Mouse (Mus musculus) embryonic facial prominence, embryonic 13.5 days (tissue): ENCODE data around the gene Fmn2. TPM values are rescaled to one million over a fixed set of nuclear protein-coding genes. Genes with fewer than 3 reads are reported as not detected.

ENCODE experiments used
- ATAC-seq: fragments of 200-750 bp; cut with Nextera tagmentation; 2 replicates; pipeline ENCODE4 v1.8.0; 2017; ENCODE audit warnings: low read depth; ENCODE audit not compliant: insufficient number of reproducible peaks, insufficient read depth, low FRiP score, low TSS enrichment
- H3K27ac ChIP-seq: fragments of 300-500 bp; sonication (generic); 2 replicates; pipeline ENCODE4 v1.5.1; 2015; ENCODE audit warnings: moderate library complexity, mild to moderate bottlenecking, inconsistent platforms
- H3K27me3 ChIP-seq: fragments of 300-500 bp; sonication (generic); 2 replicates; pipeline ENCODE4 v1.6.1; 2015; ENCODE audit warnings: mild to moderate bottlenecking, inconsistent platforms
- H3K36me3 ChIP-seq: fragments of 300-500 bp; sonication (generic); 2 replicates; pipeline ENCODE4 v1.6.1; 2015; ENCODE audit warnings: mild to moderate bottlenecking, inconsistent platforms
- H3K4me1 ChIP-seq: fragments of 300-500 bp; sonication (generic); 2 replicates; pipeline ENCODE4 v1.6.1; 2015; ENCODE audit warnings: inconsistent platforms
- H3K4me2 ChIP-seq: fragments of 300-500 bp; sonication (generic); 2 replicates; pipeline ENCODE4 v1.6.1; 2015; ENCODE audit warnings: moderate library complexity, mild to moderate bottlenecking, inconsistent platforms
- H3K4me3 ChIP-seq: fragments of 300-500 bp; sonication (generic); 2 replicates; pipeline ENCODE4 v1.5.1; 2015; ENCODE audit warnings: mild to moderate bottlenecking, inconsistent platforms
- H3K9ac ChIP-seq: fragments of 300-500 bp; sonication (generic); 2 replicates; pipeline ENCODE4 v1.6.1; 2015; ENCODE audit warnings: mild to moderate bottlenecking, inconsistent platforms
- H3K9me3 ChIP-seq: fragments of 300-500 bp; sonication (generic); 2 replicates; pipeline ENCODE4 v1.6.1; 2016; ENCODE audit warnings: inconsistent platforms
- WGBS: fragments of 180-500 bp; shearing (Covaris S2); methylation state at CpG from one replicate; pipeline ENCODE4 v1.1.7; 2015; ENCODE audit warnings: mixed read lengths; 5-methylcytosine and 5-hydroxymethylcytosine counted together
- polyA plus RNA-seq: library from polyadenylated mRNA; unstranded; fragments of >200 nt; fragmentation: Nextera tagmentation; extraction: Ambion mirVana; gene quantifications from 2 replicates; pipeline ENCODE4 v1.2.1, GENCODE M21; 2015

The Fmn2 gene
- polyA plus RNA-seq: 2.8 and 3.2 TPM in 2 replicates

DNA sequence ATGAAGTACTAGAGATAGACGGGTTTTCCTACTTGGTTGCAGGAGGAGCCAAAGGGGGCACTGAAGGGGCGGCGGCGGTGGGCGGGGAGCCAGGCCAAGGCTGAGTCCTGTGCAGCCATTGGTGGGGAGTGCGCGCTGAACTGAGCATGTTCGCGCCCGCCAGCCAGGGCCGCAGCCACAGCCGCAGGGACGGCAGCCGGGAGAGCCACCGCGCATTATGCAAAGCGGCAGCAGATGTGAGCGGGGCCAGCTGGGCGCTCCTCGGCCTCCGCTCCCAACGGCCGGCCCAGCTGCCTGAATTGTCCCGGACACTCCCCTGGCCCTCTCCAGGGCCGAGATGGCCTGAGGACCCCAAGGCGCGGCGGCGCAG, at the start of gene Fmn2:
Fmn2 (plus strand) TSS at position 165 of the 370 bp plus-strand sequence.
- no peaks in the 10 kb centered on the region for H3K36me3 ChIP-seq
- H3K27me3 ChIP-seq: peaks cover 14% of the 10 kb centered on the region
- no peaks in the 10 kb centered on the region for H3K9me3 ChIP-seq
- 0% methylated on average over 29 of the region's 29 CpGs for WGBS
- peak within 1 kb of the TSS; percentile 69 for H3K4me3 ChIP-seq
- H3K27ac ChIP-seq: peak within 1 kb of the TSS; percentile 40; the same call in 1 of the 2 replicates
- H3K4me1 ChIP-seq: peaks cover 18% of the 10 kb centered on the region
- peak within 1 kb of the TSS; percentile 77 for H3K9ac ChIP-seq
- ATAC-seq: peak; percentile 91
- H3K4me2 ChIP-seq: peak within 1 kb of the TSS; percentile 96

DNA sequence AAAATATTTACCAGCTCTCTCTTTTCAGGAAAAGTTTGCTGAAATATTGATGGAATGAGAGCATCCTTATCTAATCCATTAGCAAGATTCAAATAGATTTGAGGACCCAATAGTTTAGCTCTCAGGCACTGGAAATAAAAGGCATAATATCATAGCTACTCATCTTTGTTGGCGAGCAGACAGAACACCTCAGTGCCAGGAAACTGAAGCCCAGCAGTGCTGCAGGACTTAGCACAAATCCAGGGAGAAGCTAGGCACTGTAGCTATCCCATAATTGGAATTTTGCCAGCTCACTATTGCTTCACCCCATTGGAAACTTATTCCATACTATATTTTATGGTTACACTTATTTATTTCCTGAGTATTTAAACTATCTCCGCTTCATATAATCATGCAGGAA, 46.5 kb upstream of the Fmn2 start:
- no peak overlapping the region for H3K27ac ChIP-seq
- H3K9ac ChIP-seq: no peak overlapping the region
- H3K36me3 ChIP-seq: no peaks in the 10 kb centered on the region
- H3K4me1 ChIP-seq: no peaks in the 10 kb centered on the region
- WGBS: 85% methylated on average over 2 of the region's 2 CpGs
- ATAC-seq: no peak
- no peaks in the 10 kb centered on the region for H3K9me3 ChIP-seq
- H3K27me3 ChIP-seq: no peaks in the 10 kb centered on the region
- H3K4me3 ChIP-seq: no peak overlapping the region
- H3K4me2 ChIP-seq: no peak overlapping the region

DNA sequence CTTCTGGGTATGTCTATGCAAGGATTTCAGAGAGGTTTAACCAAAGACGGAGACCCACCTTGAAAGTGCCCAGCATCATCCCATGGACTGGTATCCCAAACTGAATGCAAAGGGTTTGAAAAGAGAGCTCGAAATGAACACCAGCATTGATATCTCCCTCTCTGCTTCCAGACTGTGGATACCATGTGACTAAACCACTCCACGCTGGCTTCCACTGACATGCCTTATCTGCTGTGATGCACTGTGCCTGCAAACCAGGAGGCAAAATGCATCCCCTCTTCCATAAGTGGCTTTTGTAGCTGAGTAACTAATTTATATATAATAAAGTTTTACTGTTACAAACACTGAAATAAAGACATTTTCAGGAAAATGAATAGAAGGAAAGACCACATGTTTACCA, 36.2 kb upstream of the Fmn2 start:
- H3K9ac ChIP-seq: no peak overlapping the region
- H3K9me3 ChIP-seq: no peaks in the 10 kb centered on the region
- no peaks in the 10 kb centered on the region for H3K4me1 ChIP-seq
- no peaks in the 10 kb centered on the region for H3K36me3 ChIP-seq
- no peak overlapping the region for H3K4me3 ChIP-seq
- peaks cover 8% of the 10 kb centered on the region for H3K27me3 ChIP-seq
- no peak overlapping the region for H3K4me2 ChIP-seq
- WGBS: 78% methylated on average over 3 of the region's 3 CpGs
- H3K27ac ChIP-seq: no peak overlapping the region
- no peak for ATAC-seq

DNA sequence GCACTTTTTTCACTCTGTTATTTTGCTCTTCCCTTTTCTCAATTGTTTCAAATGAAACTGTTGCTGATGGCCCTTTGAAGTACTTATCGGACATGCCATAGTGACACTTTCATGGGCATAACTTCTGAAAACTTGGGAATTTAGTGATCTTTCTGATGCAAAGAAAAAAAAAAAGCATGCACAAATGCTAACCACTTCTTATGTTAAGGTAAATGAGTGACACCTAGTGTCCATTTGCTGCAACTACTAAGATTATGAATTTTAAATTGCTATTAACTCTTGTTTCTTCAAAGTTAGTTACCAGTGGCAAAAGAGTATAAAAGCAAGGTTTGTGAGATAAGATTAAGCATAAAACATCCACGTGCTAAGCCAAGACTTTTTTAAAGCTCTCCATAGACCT, 35.4 kb upstream of the Fmn2 start:
- no peaks in the 10 kb centered on the region for H3K4me1 ChIP-seq
- no peaks in the 10 kb centered on the region for H3K9me3 ChIP-seq
- 27% methylated on average over 2 of the region's 2 CpGs for WGBS
- H3K27me3 ChIP-seq: peaks cover 8% of the 10 kb centered on the region
- H3K4me3 ChIP-seq: no peak overlapping the region
- no peak for ATAC-seq
- H3K4me2 ChIP-seq: no peak overlapping the region
- no peak overlapping the region for H3K27ac ChIP-seq
- no peak overlapping the region for H3K9ac ChIP-seq
- no peaks in the 10 kb centered on the region for H3K36me3 ChIP-seq

DNA sequence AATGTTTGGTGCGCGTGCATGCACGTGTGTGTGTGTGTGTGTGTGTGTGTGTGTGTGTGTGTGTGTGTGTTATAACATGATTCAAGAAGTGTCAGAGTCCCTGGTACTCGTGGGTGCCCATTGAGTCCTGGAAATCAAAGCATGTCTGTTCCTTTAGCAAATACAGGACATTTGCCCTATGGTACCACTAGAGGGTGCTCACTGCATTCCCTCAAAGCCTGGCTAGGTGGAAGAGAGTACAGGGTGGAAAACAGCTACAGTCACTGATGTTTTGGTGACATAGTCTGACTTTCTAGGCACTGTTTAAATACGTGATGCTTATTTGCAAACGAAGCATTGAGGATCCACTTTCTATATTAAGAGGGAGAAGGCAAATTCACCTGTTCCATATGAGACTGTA, 31.9 kb upstream of the Fmn2 start:
- Histone ChIP-seq H3K9me3 (no peaks in the 10 kb centered on the region), H3K9ac (no peak overlapping the region), H3K27me3 (peaks cover 8% of the 10 kb centered on the region), H3K4me1 (no peaks in the 10 kb centered on the region), H3K27ac (no peak overlapping the region), H3K4me3 (no peak overlapping the region), H3K36me3 (no peaks in the 10 kb centered on the region), H3K4me2 (no peak overlapping the region)
- no peak for ATAC-seq
- WGBS: 6% methylated on average over 6 of the region's 6 CpGs

DNA sequence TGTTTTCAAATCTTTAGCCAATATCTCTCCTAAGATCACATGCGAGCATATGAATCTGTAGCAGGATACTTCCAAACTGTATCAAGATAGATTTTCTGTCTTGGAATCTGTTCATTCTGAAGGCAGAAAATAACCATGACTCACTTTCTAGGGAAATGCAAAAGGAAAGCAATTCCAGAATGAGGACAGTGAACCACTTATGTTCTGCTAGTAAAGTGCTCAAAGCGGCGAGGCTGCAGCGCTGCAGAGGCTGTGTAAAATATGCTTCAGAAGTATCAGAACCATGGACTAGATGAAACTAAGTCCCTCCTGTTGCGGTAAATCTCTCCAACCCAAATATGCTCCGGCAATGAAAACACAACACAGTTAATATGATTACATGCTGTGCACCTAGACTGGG, 19.1 kb upstream of the Fmn2 start:
- ATAC-seq: no peak
- Histone ChIP-seq H3K36me3 (no peaks in the 10 kb centered on the region), H3K4me2 (no peak overlapping the region), H3K4me1 (no peaks in the 10 kb centered on the region), H3K9ac (no peak overlapping the region), H3K27me3 (no peaks in the 10 kb centered on the region), H3K4me3 (no peak overlapping the region), H3K27ac (no peak overlapping the region), H3K9me3 (no peaks in the 10 kb centered on the region)
- 89% methylated on average over 6 of the region's 6 CpGs for WGBS

DNA sequence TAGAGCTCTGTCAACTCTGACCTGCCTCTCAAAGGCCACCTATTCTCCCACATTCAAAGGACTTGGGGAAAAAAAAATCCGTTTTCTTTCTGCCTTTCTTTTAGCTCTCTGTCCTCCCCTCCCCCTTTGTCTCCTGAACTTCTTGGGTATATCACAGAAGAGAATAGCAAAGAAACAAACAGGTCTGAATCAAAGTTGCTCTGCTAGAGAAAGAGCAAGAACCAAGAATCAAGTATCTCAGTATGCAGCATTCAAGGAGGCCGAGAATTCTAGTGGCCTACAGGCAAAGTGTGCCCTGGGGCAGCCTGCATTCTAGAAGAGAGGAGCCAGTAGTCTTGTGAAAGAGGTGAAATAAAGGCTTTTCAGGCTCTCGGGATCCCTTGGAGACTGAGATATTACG, 1.6 kb upstream of the Fmn2 start:
- 29% methylated on average over 4 of the region's 4 CpGs for WGBS
- no peak for ATAC-seq
- H3K27ac ChIP-seq: no peak overlapping the region
- peaks cover 18% of the 10 kb centered on the region for H3K4me1 ChIP-seq
- no peak overlapping the region for H3K4me2 ChIP-seq
- no peak overlapping the region for H3K4me3 ChIP-seq
- H3K36me3 ChIP-seq: no peaks in the 10 kb centered on the region
- H3K9ac ChIP-seq: no peak overlapping the region
- peaks cover 14% of the 10 kb centered on the region for H3K27me3 ChIP-seq
- no peaks in the 10 kb centered on the region for H3K9me3 ChIP-seq

DNA sequence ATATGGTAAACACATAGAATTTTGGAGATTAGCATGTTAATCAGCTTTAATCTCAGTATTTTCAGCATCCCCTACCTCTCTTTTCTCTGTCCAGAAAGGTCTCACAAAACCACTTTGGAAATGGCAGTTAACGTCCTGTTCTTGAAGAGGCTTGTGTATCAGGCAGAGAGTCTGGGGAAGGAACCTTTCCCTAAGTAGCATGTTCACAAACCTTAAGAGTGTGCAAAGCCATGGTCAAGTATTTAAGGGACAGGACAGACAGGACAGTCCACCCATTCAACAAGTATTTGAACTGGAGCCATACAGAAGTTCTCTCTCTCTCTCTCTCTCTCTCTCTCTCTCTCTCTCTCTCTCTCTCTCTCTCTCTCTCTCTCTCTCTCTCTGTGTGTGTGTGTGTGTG, 614 bp upstream of the Fmn2 start:
- Histone ChIP-seq H3K4me2 (peak overlapping the region; percentile 96), H3K36me3 (no peaks in the 10 kb centered on the region), H3K27me3 (peaks cover 14% of the 10 kb centered on the region), H3K9ac (no peak overlapping the region), H3K4me1 (peaks cover 18% of the 10 kb centered on the region), H3K9me3 (no peaks in the 10 kb centered on the region), H3K27ac (no peak overlapping the region), H3K4me3 (no peak overlapping the region)
- no peak for ATAC-seq
- 51% methylated on average over 1 of the region's 1 CpGs for WGBS

DNA sequence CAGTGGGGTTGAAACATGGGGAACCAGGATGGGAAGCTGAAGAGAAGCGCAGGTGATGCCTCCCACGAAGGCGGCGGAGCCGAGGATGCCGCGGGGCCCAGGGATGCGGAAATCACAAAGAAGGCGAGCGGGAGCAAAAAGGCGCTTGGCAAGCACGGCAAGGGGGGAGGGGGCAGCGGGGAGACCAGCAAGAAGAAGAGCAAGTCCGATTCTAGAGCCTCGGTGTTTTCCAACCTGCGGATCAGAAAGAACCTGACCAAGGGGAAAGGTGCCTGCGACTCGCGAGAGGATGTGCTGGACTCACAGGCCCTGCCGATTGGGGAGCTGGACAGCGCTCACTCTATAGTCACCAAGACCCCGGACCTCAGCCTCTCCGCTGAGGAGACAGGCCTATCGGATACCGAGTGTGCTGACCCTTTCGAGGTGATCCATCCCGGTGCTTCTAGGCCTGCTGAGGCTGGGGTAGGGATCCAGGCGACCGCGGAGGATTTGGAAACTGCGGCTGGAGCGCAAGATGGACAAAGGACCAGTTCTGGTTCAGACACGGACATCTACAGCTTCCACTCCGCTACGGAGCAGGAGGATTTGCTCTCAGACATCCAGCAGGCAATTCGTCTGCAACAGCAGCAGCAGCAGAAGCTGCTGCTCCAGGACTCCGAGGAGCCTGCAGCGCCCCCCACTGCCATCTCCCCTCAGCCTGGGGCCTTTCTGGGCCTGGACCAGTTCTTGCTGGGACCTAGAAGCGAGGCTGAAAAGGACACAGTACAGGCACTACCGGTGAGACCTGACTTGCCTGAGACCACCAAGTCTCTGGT, 613 bp downstream of the Fmn2 start:
- Histone ChIP-seq H3K4me2 (peak overlapping the region; percentile 96), H3K9me3 (no peaks in the 10 kb centered on the region), H3K4me1 (peaks cover 18% of the 10 kb centered on the region), H3K4me3 (peak overlapping the region; percentile 69), H3K27me3 (peaks cover 14% of the 10 kb centered on the region), H3K9ac (peak overlapping the region; percentile 77), H3K27ac (peak overlapping the region; percentile 40; the same call in 1 of the 2 replicates), H3K36me3 (no peaks in the 10 kb centered on the region)
- peak; percentile 29; the same call in 1 of the 2 replicates for ATAC-seq
- under 1% methylated on average over 40 of the region's 40 CpGs for WGBS

DNA sequence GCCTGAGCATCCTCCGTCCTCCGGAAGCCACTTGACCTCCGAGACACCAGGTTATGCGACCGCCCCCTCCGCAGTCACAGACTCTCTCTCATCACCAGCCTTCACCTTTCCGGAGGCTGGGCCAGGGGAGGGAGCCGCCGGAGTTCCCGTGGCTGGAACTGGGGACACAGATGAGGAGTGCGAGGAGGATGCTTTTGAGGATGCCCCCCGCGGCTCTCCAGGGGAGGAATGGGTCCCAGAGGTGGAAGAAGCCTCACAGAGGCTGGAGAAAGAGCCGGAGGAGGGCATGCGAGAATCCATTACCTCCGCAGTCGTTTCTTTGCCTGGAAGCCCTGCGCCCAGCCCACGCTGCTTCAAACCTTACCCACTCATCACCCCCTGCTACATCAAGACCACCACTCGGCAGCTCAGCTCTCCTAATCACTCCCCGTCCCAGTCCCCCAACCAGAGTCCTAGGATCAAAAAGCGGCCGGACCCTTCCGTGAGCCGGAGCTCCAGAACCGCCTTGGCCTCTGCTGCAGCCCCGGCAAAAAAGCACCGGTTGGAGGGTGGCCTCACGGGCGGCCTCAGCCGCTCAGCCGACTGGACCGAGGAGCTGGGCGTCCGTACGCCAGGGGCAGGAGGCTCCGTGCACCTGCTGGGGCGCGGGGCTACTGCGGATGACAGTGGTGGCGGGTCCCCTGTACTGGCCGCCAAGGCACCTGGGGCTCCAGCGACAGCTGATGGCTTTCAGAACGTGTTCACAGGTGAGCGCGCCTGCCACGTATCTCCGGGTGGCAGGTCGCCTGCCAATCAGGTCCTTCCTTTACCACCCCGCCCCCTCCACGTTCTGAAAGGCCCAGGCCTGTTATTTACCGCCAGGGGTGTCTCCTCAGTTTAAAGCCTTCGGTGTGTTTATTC, 1.5 kb downstream of the Fmn2 start:
- Histone ChIP-seq H3K27ac (no peak overlapping the region), H3K4me3 (peak overlapping the region; percentile 69), H3K9me3 (no peaks in the 10 kb centered on the region), H3K4me1 (peaks cover 18% of the 10 kb centered on the region), H3K4me2 (peak overlapping the region; percentile 96), H3K36me3 (no peaks in the 10 kb centered on the region), H3K27me3 (peaks cover 14% of the 10 kb centered on the region), H3K9ac (peak overlapping the region; percentile 77)
- peak; percentile 16 for ATAC-seq
- WGBS: under 1% methylated on average over 53 of the region's 53 CpGs

DNA sequence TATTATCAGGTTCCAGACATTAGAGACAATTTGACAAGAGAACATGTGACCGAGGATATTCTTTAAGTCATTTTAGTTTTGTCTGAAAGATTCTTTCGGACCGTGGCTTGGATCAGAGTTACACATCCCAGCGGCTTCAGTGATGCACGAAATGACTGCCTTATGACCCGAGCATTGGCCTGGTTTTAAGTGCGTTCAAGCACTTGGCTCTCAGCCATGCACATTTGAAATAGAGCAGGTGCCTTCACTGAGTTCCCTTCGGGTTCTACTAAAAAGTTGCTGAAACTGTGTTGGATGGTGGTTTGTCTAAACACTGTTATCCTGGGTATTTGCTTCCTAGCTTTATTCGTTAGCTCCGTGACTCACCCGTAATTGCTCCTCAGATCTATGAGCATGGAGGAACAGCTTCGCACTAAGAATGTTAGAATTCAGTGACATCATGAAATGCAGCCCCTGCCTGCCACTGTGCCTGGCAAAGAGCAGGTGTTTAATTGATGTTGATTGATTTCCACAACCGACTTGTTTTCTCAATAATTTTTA, 7.0 kb downstream of the Fmn2 start:
- H3K4me2 ChIP-seq: no peak overlapping the region
- H3K27me3 ChIP-seq: peaks cover 2% of the 10 kb centered on the region; the same call in 1 of the 2 replicates
- no peak overlapping the region for H3K27ac ChIP-seq
- H3K36me3 ChIP-seq: no peaks in the 10 kb centered on the region
- no peak for ATAC-seq
- 80% methylated on average over 13 of the region's 13 CpGs for WGBS
- H3K4me3 ChIP-seq: no peak overlapping the region
- no peaks in the 10 kb centered on the region for H3K9me3 ChIP-seq
- peaks cover 5% of the 10 kb centered on the region for H3K4me1 ChIP-seq
- no peak overlapping the region for H3K9ac ChIP-seq
